Mouse (Mus musculus): ENCODE results near the gene Rhof. TPM values are rescaled to one million over a fixed set of nuclear protein-coding genes. Genes with fewer than 3 reads are reported as not detected.

The Rhof gene
- polyA plus RNA-seq, 1 experiment: 9.3 TPM

- no peak for DNase-seq (ENCODE audit: low read depth)
- TF ChIP-seq POLR2A (IDR thresholded peaks at IDR 0.05; ENCODE audit: borderline replicate concordance, extremely low read depth, insufficient read depth, insufficient read length, poor library complexity, severe bottlenecking): no peak
- TF ChIP-seq CTCF (IDR thresholded peaks at IDR 0.05; ENCODE audit: borderline replicate concordance, extremely low read depth, insufficient read depth, insufficient read length): no peak
Observed at GRCm38 (mm10) chr5:123103556-123103955, 28.9 kb downstream of the Rhof start.

GRCm38 (mm10) chr5:123102376-123102775 lies 30.1 kb downstream of the Rhof start:
- TF ChIP-seq CTCF (IDR thresholded peaks at IDR 0.05; ENCODE audit: borderline replicate concordance, extremely low read depth, insufficient read depth, insufficient read length) (no peak), POLR2A (IDR thresholded peaks at IDR 0.05; ENCODE audit: borderline replicate concordance, extremely low read depth, insufficient read depth, insufficient read length, poor library complexity, severe bottlenecking) (no peak)
- no peak for DNase-seq (ENCODE audit: low read depth)

- TF ChIP-seq CTCF (IDR thresholded peaks at IDR 0.05; ENCODE audit: borderline replicate concordance, extremely low read depth, insufficient read depth, insufficient read length) (no peak), POLR2A (IDR thresholded peaks at IDR 0.05; ENCODE audit: borderline replicate concordance, extremely low read depth, insufficient read depth, insufficient read length, poor library complexity, severe bottlenecking) (no peak)
- no peak for DNase-seq (ENCODE audit: low read depth)
Observed at GRCm38 (mm10) chr5:123098487-123098886, 34.0 kb downstream of the Rhof start.

GRCm38 (mm10) chr5:123096299-123096698 lies 36.2 kb downstream of the Rhof start:
- DNase-seq (ENCODE audit: low read depth): no peak
- TF ChIP-seq POLR2A (IDR thresholded peaks at IDR 0.05; ENCODE audit: borderline replicate concordance, extremely low read depth, insufficient read depth, insufficient read length, poor library complexity, severe bottlenecking): no peak

- DNase-seq (ENCODE audit: low read depth): peak; percentile 63
- TF ChIP-seq POLR2A (IDR thresholded peaks at IDR 0.05; ENCODE audit: borderline replicate concordance, extremely low read depth, insufficient read depth, insufficient read length, poor library complexity, severe bottlenecking) (no peak), CTCF (IDR thresholded peaks at IDR 0.05; ENCODE audit: borderline replicate concordance, extremely low read depth, insufficient read depth, insufficient read length) (no peak)
Observed at GRCm38 (mm10) chr5:123094238-123094991, 38.1 kb downstream of the Rhof start.

GRCm38 (mm10) chr5:123093077-123093633 lies 39.3 kb downstream of the Rhof start:
- DNase-seq (ENCODE audit: low read depth): no peak
- no peak for TF ChIP-seq POLR2A (IDR thresholded peaks at IDR 0.05; ENCODE audit: borderline replicate concordance, extremely low read depth, insufficient read depth, insufficient read length, poor library complexity, severe bottlenecking)

GRCm38 (mm10) chr5:123090560-123091306 lies 41.8 kb downstream of the Rhof start:
- TF ChIP-seq POLR2A (IDR thresholded peaks at IDR 0.05; ENCODE audit: borderline replicate concordance, extremely low read depth, insufficient read depth, insufficient read length, poor library complexity, severe bottlenecking) (no peak), CTCF (IDR thresholded peaks at IDR 0.05; ENCODE audit: borderline replicate concordance, extremely low read depth, insufficient read depth, insufficient read length) (no peak)
- no peak for DNase-seq (ENCODE audit: low read depth)

- no peak for TF ChIP-seq CTCF (IDR thresholded peaks at IDR 0.05; ENCODE audit: borderline replicate concordance, extremely low read depth, insufficient read depth, insufficient read length)
- TF ChIP-seq POLR2A (IDR thresholded peaks at IDR 0.05; ENCODE audit: borderline replicate concordance, extremely low read depth, insufficient read depth, insufficient read length, poor library complexity, severe bottlenecking): no peak
- DNase-seq (ENCODE audit: low read depth): no peak
Observed at GRCm38 (mm10) chr5:123088784-123089183, 43.7 kb downstream of the Rhof start.

GRCm38 (mm10) chr5:123086501-123086900 lies 46.0 kb downstream of the Rhof start:
- TF ChIP-seq CTCF (IDR thresholded peaks at IDR 0.05; ENCODE audit: borderline replicate concordance, extremely low read depth, insufficient read depth, insufficient read length) (no peak), POLR2A (IDR thresholded peaks at IDR 0.05; ENCODE audit: borderline replicate concordance, extremely low read depth, insufficient read depth, insufficient read length, poor library complexity, severe bottlenecking) (no peak)
- DNase-seq (ENCODE audit: low read depth): no peak

- DNase-seq (ENCODE audit: low read depth): peak; percentile 27
- no peak for TF ChIP-seq POLR2A (IDR thresholded peaks at IDR 0.05; ENCODE audit: borderline replicate concordance, extremely low read depth, insufficient read depth, insufficient read length, poor library complexity, severe bottlenecking)
- no peak for TF ChIP-seq CTCF (IDR thresholded peaks at IDR 0.05; ENCODE audit: borderline replicate concordance, extremely low read depth, insufficient read depth, insufficient read length)
Observed at GRCm38 (mm10) chr5:123083340-123084050, 49.0 kb downstream of the Rhof start.

GRCm38 (mm10) chr5:123080510-123080909 lies 52.0 kb downstream of the Rhof start:
- no peak for DNase-seq (ENCODE audit: low read depth)
- TF ChIP-seq CTCF (IDR thresholded peaks at IDR 0.05; ENCODE audit: borderline replicate concordance, extremely low read depth, insufficient read depth, insufficient read length): 0 out of 2 replicates have a peak, but pooled peaks have one; percentile 1
- TF ChIP-seq POLR2A (IDR thresholded peaks at IDR 0.05; ENCODE audit: borderline replicate concordance, extremely low read depth, insufficient read depth, insufficient read length, poor library complexity, severe bottlenecking): no peak

Data from brain, embryonic 14.5 days (tissue).